Mouse (Mus musculus) myocyte (in vitro differentiated cells): ENCODE results near the gene Bgn.

ENCODE experiments used
- CEBPB ChIP-seq: IDR thresholded peaks from 2 replicates; pipeline ENCODE4 v1.6.1; 2011; ENCODE audit warnings: mild to moderate bottlenecking, moderate library complexity; ENCODE audit not compliant: poor library complexity, insufficient read depth, severe bottlenecking
- E2F4 ChIP-seq: IDR thresholded peaks from one replicate; pipeline ENCODE4 v1.6.1; 2011; ENCODE audit warnings: mild to moderate bottlenecking, control low read depth, moderate library complexity; ENCODE audit not compliant: insufficient read depth
- MAX ChIP-seq: IDR thresholded peaks from one replicate; pipeline ENCODE4 v1.6.1; 2011; ENCODE audit warnings: low read depth, mild to moderate bottlenecking, control low read depth
- MYOD1 ChIP-seq, 3 experiments: IDR thresholded peaks; one replicate each; pipeline ENCODE4 v1.6.1; 2011; ENCODE audit warnings: control low read depth in 2 of 3, low read depth in 2 of 3, mild to moderate bottlenecking in 2 of 3, moderate library complexity in 1 of 3; ENCODE audit not compliant: insufficient read length in 2 of 3, control insufficient read depth in 1 of 3
- MYOG ChIP-seq, 3 experiments: IDR thresholded peaks; one replicate each; pipeline ENCODE4 v1.6.1; 2011; ENCODE audit warnings: control low read depth in 2 of 3, low read depth in 2 of 3, mild to moderate bottlenecking in 2 of 3; ENCODE audit not compliant: insufficient read length in 2 of 3, control insufficient read depth in 1 of 3, insufficient read depth in 1 of 3
- POLR2A ChIP-seq: IDR thresholded peaks from one replicate; pipeline ENCODE4 v1.6.1; 2011; ENCODE audit warnings: low read depth, mild to moderate bottlenecking, control low read depth, moderate library complexity; ENCODE audit not compliant: insufficient read length
- POLR2AphosphoS2 ChIP-seq: IDR thresholded peaks from one replicate; pipeline ENCODE4 v1.6.1; 2011; ENCODE audit warnings: low read depth, control low read depth; ENCODE audit not compliant: insufficient read length
- REST ChIP-seq: IDR thresholded peaks from one replicate; pipeline ENCODE4 v1.6.1; 2011; ENCODE audit warnings: mild to moderate bottlenecking, control low read depth, moderate library complexity; ENCODE audit not compliant: insufficient read depth, insufficient read length
- SRF ChIP-seq: IDR thresholded peaks from one replicate; pipeline ENCODE4 v1.6.1; 2011; ENCODE audit warnings: low read depth; ENCODE audit not compliant: control insufficient read depth, insufficient read length
- TCF12 ChIP-seq: IDR thresholded peaks from one replicate; pipeline ENCODE4 v1.6.1; 2011; ENCODE audit warnings: mild to moderate bottlenecking, control low read depth; ENCODE audit not compliant: poor library complexity, insufficient read depth, severe bottlenecking
- USF1 ChIP-seq: IDR thresholded peaks from one replicate; pipeline ENCODE4 v1.6.1; 2011; ENCODE audit warnings: low read depth, mild to moderate bottlenecking, control low read depth, moderate library complexity

- no peak for TF ChIP-seq POLR2A
- TF ChIP-seq POLR2AphosphoS2 = peak; percentile 86
- TF ChIP-seq MYOD1 (IDR thresholded peaks at IDR 0.05; ENCODE audit: control insufficient read depth in 1 of 3, insufficient read length in 2 of 3, low read depth in 2 of 3) = no peak
- no peak for TF ChIP-seq CEBPB
- no peak for TF ChIP-seq MAX
- TF ChIP-seq TCF12 = no peak
- no peak for TF ChIP-seq USF1
- TF ChIP-seq E2F4 = no peak
- no peak for TF ChIP-seq MYOG (IDR thresholded peaks at IDR 0.05; ENCODE audit: control insufficient read depth in 1 of 3, insufficient read depth in 1 of 3, insufficient read length in 2 of 3, low read depth in 2 of 3)
- TF ChIP-seq SRF = no peak
- no peak for TF ChIP-seq REST
These were observed 13.3 kb downstream of the Bgn start for GRCm38 (mm10) chrX:73496746-73497145.
